Mouse (Mus musculus): ENCODE measurements around the gene Obox2.
"Not testable (repeated sequence)": the region's sequence is repeated elsewhere in the genome, so short reads cannot be mapped to it uniquely, and the experiment has no call there.

DNA sequence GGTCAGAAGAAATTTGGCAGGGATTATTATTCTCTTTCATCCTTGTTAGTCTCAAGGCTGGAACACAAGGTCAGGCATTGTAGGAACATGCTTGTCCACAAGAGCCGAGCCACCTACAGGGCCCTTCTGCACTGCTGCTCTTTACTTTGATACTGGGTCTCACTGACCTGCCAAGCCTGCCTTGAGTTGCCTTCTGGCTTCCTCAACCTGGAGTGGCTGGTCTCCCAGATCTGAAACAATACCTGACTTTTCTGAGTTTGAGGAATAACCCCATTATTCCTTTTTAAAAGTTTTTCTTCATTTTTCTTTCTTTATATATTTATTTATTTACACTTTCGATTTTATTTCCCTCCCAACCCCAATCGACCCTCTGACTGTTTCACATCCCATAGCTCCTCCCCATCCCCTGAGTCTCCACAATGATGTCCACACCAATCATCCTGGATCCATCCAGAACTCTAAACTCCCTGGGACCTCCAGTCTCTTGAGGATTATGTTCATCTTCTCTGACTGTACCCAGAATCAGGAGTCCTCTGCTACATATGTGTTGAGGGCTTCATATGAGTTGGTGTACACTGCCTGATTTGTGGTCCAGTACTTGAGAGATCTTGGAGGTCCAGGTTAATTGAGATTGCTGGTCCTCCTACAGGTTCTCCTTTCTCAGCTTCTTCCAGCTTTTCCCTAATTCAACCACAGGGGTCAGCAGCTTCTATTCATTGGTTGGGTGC, 10.8 kb downstream of the Obox2 start:
- TF ChIP-seq POLR2A, CTCF (IDR thresholded peaks at IDR 0.05; ENCODE audit: insufficient read depth, low read depth, low read length): not testable (repeated sequence)
